Mouse (Mus musculus) neutrophil, adult 5-6 weeks (primary cell): Measurements from ENCODE around the gene Mterf1a. TPM values are rescaled to one million over a fixed set of nuclear protein-coding genes. Genes with fewer than 3 reads are reported as not detected.

Experiments used
- ATAC-seq: fragments of 151-379, 151-347 bp; 2 replicates; pipeline ENCODE4 v1.8.0; 2017; ENCODE audit warnings: mild to moderate bottlenecking, moderate TSS enrichment; ENCODE audit not compliant: insufficient number of reproducible peaks, poor library complexity, low FRiP score, severe bottlenecking; ENCODE audit errors: extremely low read depth
- total RNA-seq: library from RNA; stranded (forward); fragments of 200-1000 nt; gene quantifications from 2 replicates; pipeline ENCODE4 v1.2.3, GENCODE M21; 2017

Gene Mterf1a
- total RNA-seq, 1 experiment from 2014 or later, result 29.1 TPM

DNA sequence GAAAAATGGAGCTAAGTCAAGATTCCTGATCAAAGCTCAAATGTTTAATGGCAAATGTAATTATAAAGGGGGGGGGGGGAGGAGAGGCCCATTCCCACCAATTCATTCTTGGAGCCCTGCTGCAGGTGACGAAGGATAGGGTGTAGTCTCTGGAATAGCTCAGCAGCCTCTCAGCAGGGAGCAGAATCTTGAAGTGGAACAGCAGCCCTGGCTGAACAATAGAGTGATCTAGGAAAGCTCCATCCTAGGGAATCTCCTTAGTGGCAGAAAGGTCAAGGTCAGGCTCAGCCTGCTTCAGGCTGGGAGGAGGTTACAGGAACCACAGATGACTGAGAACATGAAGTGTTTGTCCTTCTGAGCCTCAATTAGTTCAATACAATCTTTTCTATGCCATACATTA, 21.4 kb downstream of the Mterf1a start:
- no peak for ATAC-seq

DNA sequence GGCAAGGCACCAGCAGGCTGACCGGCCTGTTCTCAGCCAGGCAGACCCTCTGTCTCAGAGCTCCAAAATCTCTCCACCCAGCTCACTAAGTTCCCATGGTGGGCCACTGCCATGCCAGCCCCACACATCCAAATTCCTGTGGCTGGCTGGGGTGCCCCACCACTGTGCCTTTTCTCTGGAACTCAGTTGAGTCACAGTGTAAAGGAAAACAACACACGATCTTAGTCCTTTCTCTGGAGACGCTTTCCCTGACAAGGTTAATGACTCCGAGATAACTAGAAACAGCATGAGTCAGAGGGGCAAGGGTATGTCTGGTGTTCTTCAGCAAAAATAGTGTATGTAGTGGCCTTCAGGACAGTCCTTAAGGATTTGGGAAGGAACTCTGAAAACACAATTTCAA, 23.6 kb downstream of the Mterf1a start:
- ATAC-seq, result no peak

- no peak for ATAC-seq
These were observed 48.7 kb downstream of the Mterf1a start, which contains the start of gene Lrrd1 for GRCm38 (mm10) chr5:3845026-3845425. Lrrd1 (plus strand) TSS chr5:3845173.

Other genes starting within 250 kb of the Mterf1a start
- gene Tmbim7, start 242.8 kb downstream of the Mterf1a start, total RNA-seq, result not detected in 2 replicates
- 110 and 118 TPM in 2 replicates for gene Gatad1, start 236.7 kb downstream of the Mterf1a start, total RNA-seq
- gene Ankib1, start 91.0 kb downstream of the Mterf1a start, total RNA-seq, result 46.7 and 48.1 TPM in 2 replicates
- gene Krit1, start 90.7 kb downstream of the Mterf1a start, total RNA-seq, result 106 and 110 TPM in 2 replicates
- gene Lrrd1, start 48.8 kb downstream of the Mterf1a start, total RNA-seq, result 1.2 and 1.5 TPM in 2 replicates
- 107 and 130 TPM in 2 replicates for gene Akap9, start 34.1 kb upstream of the Mterf1a start, total RNA-seq
- 12.3 and 14.3 TPM in 2 replicates for gene Cyp51, start 210.8 kb upstream of the Mterf1a start, total RNA-seq